Mouse (Mus musculus): ENCODE results near the gene Rhbdf2.
"Not testable (repeated sequence)": the region's sequence is repeated elsewhere in the genome, so short reads cannot be mapped to it uniquely, and the experiment has no call there.

Gene Rhbdf2

GRCm38 (mm10) chr11:116618666-116619065 lies 8.2 kb downstream of the Rhbdf2 start:
- DNase-seq (ENCODE audit: low spot score in 2 of 2) = no peak

- DNase-seq (ENCODE audit: low spot score in 2 of 2) = no peak
Observed at GRCm38 (mm10) chr11:116617641-116618040, 9.2 kb downstream of the Rhbdf2 start.

GRCm38 (mm10) chr11:116616438-116617118 lies 10.2 kb downstream of the Rhbdf2 start:
- DNase-seq (ENCODE audit: low spot score in 2 of 2) = no peak

GRCm38 (mm10) chr11:116615735-116616437 lies 10.9 kb downstream of the Rhbdf2 start:
- no peak for DNase-seq (ENCODE audit: low spot score in 2 of 2)

- no peak for DNase-seq (ENCODE audit: low spot score in 2 of 2)
Observed at GRCm38 (mm10) chr11:116613234-116613633, 13.6 kb downstream of the Rhbdf2 start.

GRCm38 (mm10) chr11:116612554-116612953 lies 14.3 kb downstream of the Rhbdf2 start:
- no peak for DNase-seq (ENCODE audit: low spot score in 2 of 2)

- DNase-seq (ENCODE audit: low spot score in 2 of 2) = no peak
Observed at GRCm38 (mm10) chr11:116611883-116612282, 14.9 kb downstream of the Rhbdf2 start.

- DNase-seq (ENCODE audit: low spot score in 2 of 2) = not testable (repeated sequence)
Observed at GRCm38 (mm10) chr11:116611168-116611567, 15.7 kb downstream of the Rhbdf2 start.

GRCm38 (mm10) chr11:116609965-116610630 lies 16.7 kb downstream of the Rhbdf2 start:
- DNase-seq (ENCODE audit: low spot score in 2 of 2) = no peak

GRCm38 (mm10) chr11:116607717-116608116 lies 19.1 kb downstream of the Rhbdf2 start:
- DNase-seq (ENCODE audit: low spot score in 2 of 2) = no peak

GRCm38 (mm10) chr11:116604097-116604496 lies 22.7 kb downstream of the Rhbdf2 start:
- no peak for DNase-seq (ENCODE audit: low spot score in 2 of 2)

- DNase-seq (ENCODE audit: low spot score in 2 of 2) = no peak
Observed at GRCm38 (mm10) chr11:116603339-116603738, 23.5 kb downstream of the Rhbdf2 start.

GRCm38 (mm10) chr11:116602043-116602442 lies 24.8 kb downstream of the Rhbdf2 start:
- no peak for DNase-seq (ENCODE audit: low spot score in 2 of 2)

- no peak for DNase-seq (ENCODE audit: low spot score in 2 of 2)
Observed at GRCm38 (mm10) chr11:116601166-116601565, 25.7 kb downstream of the Rhbdf2 start.

GRCm38 (mm10) chr11:116599230-116599629 lies 27.6 kb downstream of the Rhbdf2 start:
- DNase-seq (ENCODE audit: low spot score in 2 of 2) = no peak

- no peak for DNase-seq (ENCODE audit: low spot score in 2 of 2)
Observed at GRCm38 (mm10) chr11:116598193-116598592, 28.6 kb downstream of the Rhbdf2 start.

GRCm38 (mm10) chr11:116596766-116597165 lies 30.1 kb downstream of the Rhbdf2 start:
- DNase-seq (ENCODE audit: low spot score in 2 of 2) = no peak

- no peak for DNase-seq (ENCODE audit: low spot score in 2 of 2)
Observed at GRCm38 (mm10) chr11:116593345-116593744, 33.5 kb downstream of the Rhbdf2 start.

GRCm38 (mm10) chr11:116592428-116592827 lies 34.4 kb downstream of the Rhbdf2 start:
- DNase-seq (ENCODE audit: low spot score in 2 of 2) = peak; percentile 87 to 92

GRCm38 (mm10) chr11:116591621-116592020 lies 35.2 kb downstream of the Rhbdf2 start:
- no peak for DNase-seq (ENCODE audit: low spot score in 2 of 2)

GRCm38 (mm10) chr11:116589574-116589973 lies 37.2 kb downstream of the Rhbdf2 start:
- DNase-seq (ENCODE audit: low spot score in 2 of 2) = no peak

GRCm38 (mm10) chr11:116589020-116589531 lies 37.7 kb downstream of the Rhbdf2 start:
- no peak for DNase-seq (ENCODE audit: low spot score in 2 of 2)
